Mouse (Mus musculus) hindbrain, embryonic 11.5 days (tissue): Measurements from ENCODE around the gene Wdr11. TPM values are rescaled to one million over a fixed set of nuclear protein-coding genes. Genes with fewer than 3 reads are reported as not detected.

ENCODE experiments used
- ATAC-seq: fragments of 200-750 bp; cut with Nextera tagmentation; 2 replicates; pipeline ENCODE4 v1.8.0; 2017; ENCODE audit warnings: mild to moderate bottlenecking, moderate TSS enrichment, moderate library complexity; ENCODE audit not compliant: low FRiP score
- DNase-seq: peaks from one replicate; pipeline ENCODE4 v3.0.0-alpha.2; 2015; ENCODE audit warnings: low spot score
- H3K27ac ChIP-seq: fragments of 300-500 bp; sonication (generic); 2 replicates; pipeline ENCODE4 v1.5.1; 2014; ENCODE audit warnings: mild to moderate bottlenecking, low read depth, low read length
- H3K27me3 ChIP-seq: fragments of 300-500 bp; sonication (generic); 2 replicates; pipeline ENCODE4 v1.6.1; 2014; ENCODE audit warnings: mild to moderate bottlenecking, low read length, moderate library complexity, mixed read lengths; ENCODE audit not compliant: control insufficient read depth, insufficient read depth
- H3K36me3 ChIP-seq: fragments of 300-500 bp; sonication (generic); 2 replicates; pipeline ENCODE4 v1.6.1; 2014; ENCODE audit warnings: mild to moderate bottlenecking, low read length, moderate library complexity, mixed read lengths; ENCODE audit not compliant: control insufficient read depth, insufficient read depth
- H3K4me1 ChIP-seq: fragments of 300-500 bp; sonication (generic); replicated peaks from 2 replicates; pipeline ENCODE4 v1.6.1; 2014; ENCODE audit warnings: low read length, mixed read lengths; ENCODE audit not compliant: control insufficient read depth, insufficient read depth
- H3K4me2 ChIP-seq: fragments of 300-500 bp; sonication (generic); replicated peaks from 2 replicates; pipeline ENCODE4 v1.6.1; 2014; ENCODE audit warnings: mild to moderate bottlenecking, low read depth, low read length
- H3K4me3 ChIP-seq: fragments of 300-500 bp; sonication (generic); 2 replicates; pipeline ENCODE4 v1.5.1; 2014; ENCODE audit warnings: low read depth, low read length
- H3K9ac ChIP-seq: fragments of 300-500 bp; sonication (generic); 2 replicates; pipeline ENCODE4 v1.6.1; 2014; ENCODE audit warnings: low read depth, low read length
- H3K9me3 ChIP-seq: fragments of 300-500 bp; sonication (generic); 2 replicates; pipeline ENCODE4 v1.6.1; 2016; ENCODE audit warnings: low read length; ENCODE audit not compliant: control insufficient read depth
- WGBS: fragments of 180-500 bp; shearing (Covaris S2); extraction: QIAGEN DNeasy Blood & Tissue Kit; methylation state at CpG from one replicate; pipeline ENCODE4 v1.1.7; 2014; 5-methylcytosine and 5-hydroxymethylcytosine counted together
- polyA plus RNA-seq: library from polyadenylated mRNA; unstranded; fragments of >200 nt; fragmentation: Nextera tagmentation; extraction: Ambion mirVana; gene quantifications from 2 replicates; pipeline ENCODE4 v1.2.1, GENCODE M21; 2014

Gene Wdr11
- polyA plus RNA-seq, 1 experiment from 2014 or later, result 35.6 TPM

DNA sequence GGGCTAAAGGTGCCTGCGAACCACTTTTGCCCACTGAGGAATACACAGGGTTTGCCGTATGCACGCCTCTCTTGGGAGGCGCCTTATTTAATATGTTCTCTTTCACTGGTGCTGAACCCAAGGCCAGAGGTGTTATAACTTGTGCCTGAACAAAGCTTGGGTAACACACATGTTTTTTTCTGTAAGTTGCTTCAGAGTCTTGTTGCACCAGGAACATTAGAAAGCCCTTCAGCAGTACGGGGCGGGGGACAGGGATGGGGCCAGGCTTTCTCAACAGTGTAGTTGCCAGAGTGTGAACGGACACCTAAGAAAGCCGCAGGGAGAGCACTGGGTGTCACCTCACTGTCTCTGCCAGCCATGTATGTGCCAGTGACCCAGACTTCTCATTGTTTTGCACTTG lies 68.1 kb downstream of the Wdr11 start:
- Histone ChIP-seq H3K27me3 (no peaks in the 10 kb centered on the region), H3K9ac (no peak overlapping the region), H3K36me3 (no peaks in the 10 kb centered on the region), H3K9me3 (no peaks in the 10 kb centered on the region), H3K27ac (no peak overlapping the region), H3K4me2 (no peak overlapping the region), H3K4me3 (no peak overlapping the region), H3K4me1 (peaks cover 2% of the 10 kb centered on the region; the same call in 1 of the 2 replicates)
- DNase-seq (no peak), ATAC-seq (no peak)
- 83% methylated on average over 8 of the region's 8 CpGs for WGBS

- ATAC-seq, result no peak
- 86% methylated on average over 9 of the region's 9 CpGs for WGBS
Measured at GRCm38 (mm10) chr7:129660546-129660945, 68.9 kb downstream of the Wdr11 start.

DNA sequence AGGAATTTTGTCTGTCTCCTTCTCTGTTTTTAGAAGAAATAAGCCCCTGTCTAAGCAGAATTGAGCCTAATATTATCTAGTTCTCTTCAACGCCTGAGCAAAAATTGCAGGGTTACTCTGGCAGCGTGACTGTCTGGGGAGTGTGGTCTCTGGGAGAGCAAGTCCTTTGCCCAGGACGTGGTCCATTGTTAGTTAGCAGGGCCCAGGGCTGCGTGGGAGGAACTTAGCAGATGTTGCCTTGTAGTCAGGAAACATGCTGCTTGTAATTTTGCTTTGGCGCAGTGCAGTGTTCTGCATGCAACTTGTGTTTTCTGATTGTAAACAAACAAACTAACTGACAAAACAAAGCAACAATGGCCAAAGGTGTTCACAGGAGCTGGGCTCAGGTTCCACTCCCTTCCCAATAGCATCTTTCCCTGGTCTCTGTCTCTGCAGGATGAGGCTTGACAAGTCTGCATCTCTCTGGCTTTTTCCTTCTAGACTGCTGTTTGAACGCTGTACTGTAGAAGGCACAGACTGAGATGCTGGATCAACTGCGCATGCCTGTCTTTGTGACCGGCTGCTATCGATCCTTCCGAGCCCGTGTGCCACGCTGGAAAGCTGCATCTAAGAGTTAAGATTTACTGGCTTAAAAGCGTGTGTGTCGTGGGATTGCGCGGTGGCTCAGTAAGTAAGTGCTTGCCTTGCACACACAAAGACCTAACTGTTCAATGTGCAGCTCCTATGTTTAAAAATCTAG lies 70.6 kb downstream of the Wdr11 start:
- Histone ChIP-seq H3K9me3 (no peaks in the 10 kb centered on the region), H3K9ac (no peak overlapping the region), H3K4me2 (no peak overlapping the region), H3K4me3 (no peak overlapping the region), H3K4me1 (peaks cover 2% of the 10 kb centered on the region; the same call in 1 of the 2 replicates), H3K27ac (no peak overlapping the region), H3K36me3 (no peaks in the 10 kb centered on the region), H3K27me3 (no peaks in the 10 kb centered on the region)
- ATAC-seq (no peak), DNase-seq (no peak)
- 67% methylated on average over 16 of the region's 16 CpGs for WGBS

More at GRCm38 (mm10) chr7:129660546-129660945, 68.9 kb downstream of the Wdr11 start:
- Histone ChIP-seq H3K27ac (no peak overlapping the region), H3K27me3 (no peaks in the 10 kb centered on the region), H3K4me2 (no peak overlapping the region), H3K4me3 (no peak overlapping the region), H3K9me3 (no peaks in the 10 kb centered on the region), H3K36me3 (no peaks in the 10 kb centered on the region), H3K4me1 (peaks cover 2% of the 10 kb centered on the region; the same call in 1 of the 2 replicates), H3K9ac (no peak overlapping the region)
- no peak for DNase-seq

- Histone ChIP-seq H3K36me3 (no peaks in the 10 kb centered on the region), H3K27me3 (no peaks in the 10 kb centered on the region), H3K4me1 (peaks cover 2% of the 10 kb centered on the region; the same call in 1 of the 2 replicates), H3K27ac (no peak overlapping the region), H3K4me2 (no peak overlapping the region), H3K4me3 (no peak overlapping the region), H3K9me3 (no peaks in the 10 kb centered on the region), H3K9ac (no peak overlapping the region)
- 35% methylated on average over 12 of the region's 12 CpGs for WGBS
- DNase-seq (peak; percentile 20), ATAC-seq (no peak)
Measured at GRCm38 (mm10) chr7:129663781-129664505, 72.3 kb downstream of the Wdr11 start.

DNA sequence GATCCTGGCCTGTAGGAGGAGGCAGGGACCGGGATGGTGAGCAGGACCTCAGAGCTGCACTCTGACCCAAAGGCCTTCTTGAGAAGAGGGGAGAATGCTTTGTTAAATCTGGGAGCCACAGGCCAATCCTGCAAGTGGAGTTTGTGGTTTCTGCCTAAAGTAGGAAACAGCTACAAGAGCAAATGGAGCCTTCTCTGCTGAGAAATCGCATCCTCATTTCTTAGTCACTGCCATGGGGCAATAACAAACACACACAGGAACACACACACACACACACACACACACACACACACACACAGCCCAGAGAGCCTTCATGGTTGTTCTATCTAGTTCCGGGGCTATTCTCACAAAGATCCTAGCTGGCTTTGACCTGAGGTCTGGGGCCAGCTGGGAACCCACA lies 73.7 kb downstream of the Wdr11 start:
- Histone ChIP-seq H3K4me2 (no peak overlapping the region), H3K36me3 (no peaks in the 10 kb centered on the region), H3K27ac (no peak overlapping the region), H3K4me1 (peaks cover 2% of the 10 kb centered on the region; the same call in 1 of the 2 replicates), H3K9me3 (no peaks in the 10 kb centered on the region), H3K4me3 (no peak overlapping the region), H3K27me3 (no peaks in the 10 kb centered on the region), H3K9ac (no peak overlapping the region)
- no peak for DNase-seq
- no peak for ATAC-seq
- 87% methylated on average over 3 of the region's 3 CpGs for WGBS

- Histone ChIP-seq H3K4me3 (no peak overlapping the region), H3K27ac (no peak overlapping the region), H3K27me3 (no peaks in the 10 kb centered on the region), H3K36me3 (no peaks in the 10 kb centered on the region), H3K9ac (no peak overlapping the region), H3K4me1 (peaks cover 2% of the 10 kb centered on the region; the same call in 1 of the 2 replicates), H3K4me2 (no peak overlapping the region), H3K9me3 (no peaks in the 10 kb centered on the region)
- ATAC-seq (no peak), DNase-seq (no peak)
- 90% methylated on average over 6 of the region's 6 CpGs for WGBS
Measured at GRCm38 (mm10) chr7:129665921-129666320, 74.3 kb downstream of the Wdr11 start.

DNA sequence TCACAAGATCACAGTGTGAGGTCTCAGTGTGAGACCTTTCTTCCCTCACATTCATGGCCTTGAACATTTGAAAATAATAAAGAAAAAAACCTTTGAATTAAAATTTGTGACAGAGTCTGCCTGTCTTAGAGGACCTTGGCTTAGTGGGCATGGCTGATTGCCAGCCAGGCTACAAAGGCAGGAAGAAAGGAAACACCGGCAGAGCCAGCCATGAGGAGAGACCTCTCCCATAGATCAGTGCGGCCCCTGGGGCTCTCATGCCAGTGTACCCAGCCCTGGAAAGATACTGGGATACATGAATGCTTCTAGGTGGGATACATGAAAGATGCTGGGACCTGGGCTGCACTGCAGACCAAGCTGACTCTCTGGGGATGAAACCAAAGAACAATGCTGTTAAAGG lies 74.9 kb downstream of the Wdr11 start:
- H3K9ac ChIP-seq, result no peak overlapping the region
- no peaks in the 10 kb centered on the region for H3K27me3 ChIP-seq
- no peaks in the 10 kb centered on the region for H3K36me3 ChIP-seq
- ATAC-seq (no peak), DNase-seq (no peak)
- H3K4me1 ChIP-seq, result peaks cover 2% of the 10 kb centered on the region; the same call in 1 of the 2 replicates
- no peaks in the 10 kb centered on the region for H3K9me3 ChIP-seq
- no peak overlapping the region for H3K4me3 ChIP-seq
- 71% methylated on average over 2 of the region's 2 CpGs for WGBS
- no peak overlapping the region for H3K27ac ChIP-seq
- H3K4me2 ChIP-seq, result no peak overlapping the region

GRCm38 (mm10) chr7:129670280-129670679 lies 78.6 kb downstream of the Wdr11 start:
- no peak overlapping the region for H3K4me2 ChIP-seq
- DNase-seq, result no peak
- WGBS, result 90% methylated on average over 10 of the region's 10 CpGs
- no peak overlapping the region for H3K9ac ChIP-seq
- H3K27me3 ChIP-seq, result no peaks in the 10 kb centered on the region
- H3K27ac ChIP-seq, result no peak overlapping the region
- ATAC-seq, result no peak
- no peaks in the 10 kb centered on the region; the same call in 1 of the 2 replicates for H3K4me1 ChIP-seq
- no peaks in the 10 kb centered on the region for H3K9me3 ChIP-seq
- no peak overlapping the region for H3K4me3 ChIP-seq
- no peaks in the 10 kb centered on the region for H3K36me3 ChIP-seq
